Mouse (Mus musculus) heart, adult 2 months (tissue): ENCODE data around the gene Aif1. TPM values are rescaled to one million over a fixed set of nuclear protein-coding genes. Genes with fewer than 3 reads are reported as not detected.

Source experiments
- DNase-seq, 2 experiments: peaks; one replicate each; pipeline ENCODE4 v3.0.0; 2021
- H3K27ac ChIP-seq: fragments of 200-600 bp; 2 replicates; pipeline ENCODE4 v1.8.1; 2022
- H3K27me3 ChIP-seq: fragments of 200-500 bp; 2 replicates; pipeline ENCODE4 v1.6.1; 2012; ENCODE audit warnings: mild to moderate bottlenecking, low read length, inconsistent platforms, mixed read lengths; ENCODE audit not compliant: control insufficient read depth, insufficient read depth
- H3K36me3 ChIP-seq: fragments of 200-500 bp; 2 replicates; pipeline ENCODE4 v1.6.1; 2012; ENCODE audit warnings: low read length, inconsistent platforms; ENCODE audit not compliant: control insufficient read depth, insufficient read depth
- H3K4me1 ChIP-seq: fragments of 200-500 bp; 2 replicates; pipeline ENCODE4 v1.6.1; 2011; ENCODE audit warnings: low read length; ENCODE audit not compliant: control insufficient read depth, insufficient read depth
- H3K4me3 ChIP-seq: fragments of 200-600 bp; 2 replicates; pipeline ENCODE4 v1.8.1; 2022
- H3K79me2 ChIP-seq: fragments of 200-500 bp; replicated peaks from 2 replicates; pipeline ENCODE4 v1.6.1; 2012; ENCODE audit warnings: mild to moderate bottlenecking, inconsistent platforms, low read length, moderate library complexity, mixed read lengths; ENCODE audit not compliant: control insufficient read depth, insufficient read depth
- H3K9ac ChIP-seq: fragments of 200-500 bp; 2 replicates; pipeline ENCODE4 v1.6.1; 2012; ENCODE audit warnings: low read depth, mild to moderate bottlenecking, control low read depth, inconsistent platforms, low read length, mixed read lengths
- CTCF ChIP-seq: fragments of 200-600 bp; IDR thresholded peaks from 2 replicates; pipeline ENCODE4 v1.8.1; 2022; ENCODE audit warnings: antibody characterized with exemption, mild to moderate bottlenecking, moderate library complexity
- EP300 ChIP-seq: fragments of 200-500 bp; IDR thresholded peaks from 2 replicates; pipeline ENCODE4 v1.6.1; 2011; ENCODE audit warnings: low read depth, low read length, control low read depth; ENCODE audit not compliant: insufficient read depth
- POLR2A ChIP-seq: fragments of 200-500 bp; IDR thresholded peaks from 2 replicates; pipeline ENCODE4 v1.6.1; 2011; ENCODE audit warnings: mild to moderate bottlenecking, low read depth, low read length, control low read depth; ENCODE audit not compliant: insufficient read depth
- WGBS: fragments of 180-500 bp; shearing (Covaris S2); methylation state at CpG from one replicate; pipeline ENCODE4 v1.1.7; 2018; 5-methylcytosine and 5-hydroxymethylcytosine counted together
- intact Hi-C: fragments of 180-260 bp; cut with DNase I; formaldehyde crosslinking; loops from one replicate; pipeline ENCODE4 v1.15.1; 2025
- polyA plus RNA-seq: library from polyadenylated mRNA; depleted of rRNA; stranded (reverse); fragments of >200 nt; gene quantifications from 2 replicates; pipeline ENCODE4 v1.2.3, GENCODE M21; 2012
- total RNA-seq, 2 experiments: library from RNA; stranded (reverse); gene quantifications; 2 replicates each; pipeline ENCODE4 v1.2.3; 2021

The Aif1 gene
- total and polyA plus RNA-seq, 3 experiments: 1.5 to 3.9 (median 2.9) TPM

GRCm38 (mm10) chr17:35132174-35132560, 43.7 kb downstream of the Aif1 start:
- TF ChIP-seq EP300: no peak
- TF ChIP-seq POLR2A: no peak
- TF ChIP-seq CTCF: no peak

GRCm38 (mm10) chr17:35131500-35132173, 44.2 kb downstream of the Aif1 start, which contains the start of gene Apom:
TSS of gene Apom (minus strand) at chr17:35132050.
- 78% methylated on average over 15 of the region's 15 CpGs for WGBS
- H3K27ac ChIP-seq: no peak within 1 kb of the TSS

More at GRCm38 (mm10) chr17:35132174-35132560, 43.7 kb downstream of the Aif1 start:
- Histone ChIP-seq H3K27me3 (no peaks in the 10 kb centered on the region), H3K36me3 (no peaks in the 10 kb centered on the region), H3K4me3 (no peak overlapping the region), H3K4me1 (peaks cover 3% of the 10 kb centered on the region), H3K27ac (no peak overlapping the region), H3K9ac (no peak overlapping the region), H3K79me2 (peaks cover 3% of the 10 kb centered on the region)
- 65% methylated on average over 3 of the region's 3 CpGs for WGBS
- intact Hi-C loops: no loop called here
- no peak for DNase-seq

DNA sequence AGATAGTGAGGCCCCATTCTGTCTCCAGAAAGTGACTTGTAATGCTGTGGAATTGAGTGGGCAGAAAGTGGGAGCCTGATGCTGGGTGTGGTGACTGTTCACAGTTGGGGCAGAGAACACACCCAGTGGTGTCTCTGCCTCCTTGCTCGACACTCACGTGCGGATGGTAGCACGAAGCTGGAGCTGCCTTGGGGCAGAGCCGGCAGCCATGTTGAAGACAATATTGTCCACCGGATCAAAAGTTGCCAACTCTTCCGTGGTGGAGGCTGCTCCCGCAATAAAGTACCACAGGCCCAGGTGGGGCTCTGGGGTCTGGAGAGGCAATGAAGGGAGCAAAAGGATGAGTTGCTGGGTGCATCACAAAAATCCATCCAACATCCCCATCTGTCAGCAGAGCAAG, 44.8 kb downstream of the Aif1 start:
- Histone ChIP-seq H3K36me3 (no peaks in the 10 kb centered on the region), H3K4me3 (no peak overlapping the region), H3K27ac (no peak overlapping the region), H3K9ac (no peak overlapping the region), H3K4me1 (0 out of 2 replicates have a peak, but pooled peaks cover 2% of the 10 kb centered on the region), H3K79me2 (peaks cover under 1% of the 10 kb centered on the region), H3K27me3 (no peaks in the 10 kb centered on the region)
- intact Hi-C loops: no loop called here
- WGBS: 83% methylated on average over 8 of the region's 8 CpGs
- TF ChIP-seq CTCF (no peak), POLR2A (no peak), EP300 (no peak)
- no peak for DNase-seq

More at GRCm38 (mm10) chr17:35131500-35132173, 44.2 kb downstream of the Aif1 start, which contains the start of gene Apom:
- DNase-seq: no peak
- Histone ChIP-seq H3K27me3 (no peaks in the 10 kb centered on the region), H3K4me3 (no peak within 1 kb of the TSS), H3K9ac (no peak within 1 kb of the TSS), H3K79me2 (peaks cover 3% of the 10 kb centered on the region), H3K36me3 (no peaks in the 10 kb centered on the region), H3K4me1 (peaks cover 3% of the 10 kb centered on the region)
- TF ChIP-seq EP300: no peak
- TF ChIP-seq CTCF: no peak
- no peak for TF ChIP-seq POLR2A
- intact Hi-C loops: no loop called here

- intact Hi-C loops: loop anchor here (5.0 kb wide), 1 partner anchor 33 kb away; the partner anchor contains the start of gene Prrc2a
- Histone ChIP-seq H3K79me2 (no peaks in the 10 kb centered on the region), H3K27ac (no peak overlapping the region), H3K36me3 (no peaks in the 10 kb centered on the region), H3K4me1 (peaks cover 4% of the 10 kb centered on the region), H3K4me3 (no peak overlapping the region), H3K27me3 (no peaks in the 10 kb centered on the region), H3K9ac (no peak overlapping the region)
- no peak for DNase-seq
- no peak for TF ChIP-seq CTCF
- TF ChIP-seq POLR2A: no peak
- TF ChIP-seq EP300: no peak
- WGBS: 63% methylated on average over 11 of the region's 11 CpGs
These were observed 46.9 kb downstream of the Aif1 start for GRCm38 (mm10) chr17:35128996-35129395.

DNA sequence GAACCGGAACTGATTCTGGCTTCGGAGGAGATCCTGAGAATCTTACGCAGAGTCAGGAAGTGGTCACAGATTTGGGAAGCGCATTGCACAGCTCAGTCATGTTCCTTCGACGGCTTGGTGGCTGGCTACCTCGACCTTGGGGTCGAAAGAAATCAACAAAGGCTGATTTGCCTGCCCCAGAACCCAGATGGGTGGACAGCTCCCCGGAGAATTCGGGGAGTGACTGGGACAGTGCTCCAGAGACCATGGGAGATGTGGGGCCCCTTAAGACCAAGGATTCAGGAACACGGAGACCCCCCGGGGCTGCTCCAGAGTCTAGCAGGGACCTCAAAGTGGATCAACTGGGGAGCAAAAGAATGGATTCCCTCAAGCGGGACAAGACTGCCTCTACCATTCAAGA, 48.9 kb downstream of the Aif1 start:
- Histone ChIP-seq H3K27ac (peak overlapping the region; percentile 90), H3K79me2 (no peaks in the 10 kb centered on the region), H3K27me3 (no peaks in the 10 kb centered on the region), H3K4me3 (peak overlapping the region; percentile 78), H3K9ac (peak overlapping the region; percentile 88), H3K4me1 (peaks cover 4% of the 10 kb centered on the region), H3K36me3 (no peaks in the 10 kb centered on the region)
- no peak for TF ChIP-seq POLR2A
- no peak for TF ChIP-seq CTCF
- TF ChIP-seq EP300: no peak
- intact Hi-C loops: loop anchor here (5.0 kb wide), 1 partner anchor 35 kb away; the partner anchor contains the start of gene Prrc2a
- WGBS: 44% methylated on average over 13 of the region's 13 CpGs
- no peak for DNase-seq

DNA sequence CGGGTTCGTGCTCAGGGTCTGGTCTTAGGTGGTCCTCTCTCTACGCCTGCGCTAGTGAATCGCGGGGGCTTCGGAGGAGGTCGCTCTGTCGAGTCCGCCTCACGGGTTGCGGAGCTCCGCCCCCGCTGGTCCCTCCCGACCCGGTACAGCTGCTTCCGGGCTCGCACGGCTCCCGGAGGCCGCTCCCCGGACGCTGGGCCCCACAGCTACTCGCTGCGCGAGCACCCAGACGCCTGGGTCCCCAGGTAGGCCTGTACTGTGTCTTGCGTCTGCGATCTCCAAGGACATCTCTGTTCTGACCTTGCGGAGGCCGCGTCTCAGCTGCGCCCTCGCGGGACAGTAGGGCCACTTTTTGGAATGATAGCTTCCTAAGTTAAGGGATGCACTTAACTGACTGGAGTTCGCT, 49.7 kb downstream of the Aif1 start, which contains the start of gene D17H6S53E:
Gene D17H6S53E (plus strand): TSS at position 168 of the 406 bp plus-strand sequence.
- Histone ChIP-seq H3K4me3 (peak within 1 kb of the TSS; percentile 78), H3K36me3 (no peaks in the 10 kb centered on the region), H3K9ac (peak within 1 kb of the TSS; percentile 88), H3K4me1 (peaks cover 7% of the 10 kb centered on the region), H3K27ac (peak within 1 kb of the TSS; percentile 90), H3K27me3 (no peaks in the 10 kb centered on the region), H3K79me2 (no peaks in the 10 kb centered on the region)
- intact Hi-C loops: loop anchor here (5.0 kb wide), 1 partner anchor 36 kb away; the partner anchor contains the start of gene Prrc2a
- under 1% methylated on average over 36 of the region's 36 CpGs for WGBS
- DNase-seq: peak; percentile 86 to 88
- TF ChIP-seq CTCF (no peak), EP300 (0 out of 2 replicates have a peak, but pooled peaks have one; percentile 6), POLR2A (peak; percentile 84)
